Mouse (Mus musculus): ENCODE measurements at regions not wholly inside any gene's neighbourhood (a gene's known extent, or its start where the extent isn't known, plus 50 kb on each side); places are given as distances from the start of the nearest gene placed in this dataset.

GRCm38 (mm10) chr19:54099292-54099691, 55.3 kb downstream of the Adra2a start:
- TF ChIP-seq CTCF (IDR thresholded peaks at IDR 0.05): no peak
- CTCF ChIA-PET: no interaction called here
- DNase-seq (ENCODE audit: low read depth, low spot score) (no peak), ATAC-seq (no peak)
- in situ Hi-C loops (cut with MboI; ENCODE audit: low pct_unique_long_range_greater_than_20kb): no loop called here
- POLR2A ChIA-PET: no interaction called here
- peaks cover 59% of the 10 kb centered on the region for H3K27me3 ChIP-seq

DNA sequence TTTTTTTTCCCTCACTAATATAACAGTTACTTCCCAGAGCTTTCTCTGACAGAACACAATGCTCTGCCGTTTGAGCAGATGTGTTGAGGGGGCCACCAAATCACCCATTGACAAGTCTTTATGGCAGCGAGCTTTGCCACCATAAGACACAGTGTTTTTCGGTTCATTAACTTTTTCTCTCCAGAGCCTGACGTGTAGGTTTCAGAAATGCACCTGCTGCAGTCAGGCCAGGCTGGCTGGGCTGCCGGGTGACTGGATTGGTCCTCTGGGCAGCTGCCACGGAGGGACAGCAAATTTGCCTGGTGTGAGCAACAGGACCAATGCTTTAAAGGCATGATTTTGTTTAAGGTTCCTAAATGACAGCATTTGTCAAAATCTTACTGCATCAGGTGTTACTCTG, 55.8 kb downstream of the Adra2a start:
- ATAC-seq (no peak), DNase-seq (ENCODE audit: low read depth, low spot score) (no peak)
- in situ Hi-C loops (cut with MboI; ENCODE audit: low pct_unique_long_range_greater_than_20kb): no loop called here
- ChIA-PET CTCF (no interaction called here), POLR2A (no interaction called here)
- TF ChIP-seq CTCF (IDR thresholded peaks at IDR 0.05): no peak
- peaks cover 55% of the 10 kb centered on the region for H3K27me3 ChIP-seq

GRCm38 (mm10) chr19:54106571-54106970, 62.6 kb downstream of the Adra2a start:
- CTCF ChIA-PET: no interaction called here
- in situ Hi-C loops (cut with MboI; ENCODE audit: low pct_unique_long_range_greater_than_20kb): no loop called here
- no peak for TF ChIP-seq CTCF (IDR thresholded peaks at IDR 0.05)
- POLR2A ChIA-PET: interaction anchor here (0.6 kb wide), 1 partner anchor 246 kb away, joined by 3 read pairs; no protein-coding TSS in a partner anchor
- DNase-seq (ENCODE audit: low read depth, low spot score): no peak
- no peak for ATAC-seq
- peaks cover 16% of the 10 kb centered on the region for H3K27me3 ChIP-seq

DNA sequence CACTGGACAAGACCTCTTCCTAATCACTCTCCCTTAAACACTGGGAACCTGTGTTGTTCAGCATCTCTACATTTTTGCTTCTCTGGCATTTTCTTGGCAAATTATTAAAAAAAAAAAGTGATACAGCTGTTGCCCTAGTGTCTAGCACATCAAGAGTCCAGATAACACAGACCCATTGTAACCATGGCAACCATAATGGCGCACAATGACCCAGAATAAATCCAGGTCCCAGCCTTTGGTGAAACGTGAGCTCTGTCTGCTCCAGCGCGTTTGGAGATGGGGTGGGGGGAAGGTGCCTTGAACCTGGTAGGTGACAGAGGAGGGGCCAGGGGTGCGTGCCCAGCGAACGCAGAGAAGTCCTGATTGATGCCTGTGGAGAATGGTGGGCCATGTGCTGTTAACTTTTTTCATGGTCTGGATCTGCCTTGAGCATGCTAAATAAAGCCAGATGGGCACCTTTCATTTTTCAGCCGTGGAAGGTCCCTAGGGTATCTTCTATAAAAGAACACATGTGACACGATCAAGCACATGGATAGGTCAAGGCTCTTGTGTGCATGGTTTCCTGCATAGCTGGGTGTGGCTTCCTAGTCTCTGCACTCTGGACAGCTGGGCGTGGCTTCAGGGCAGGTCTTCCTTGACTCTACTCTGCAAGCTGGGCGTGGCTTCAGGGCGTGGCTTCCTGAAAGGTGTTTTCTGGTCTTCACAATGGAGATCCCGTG, 63.3 kb downstream of the Adra2a start:
- ChIA-PET CTCF (no interaction called here), POLR2A (no interaction called here)
- no peak for ATAC-seq
- in situ Hi-C loops (cut with MboI; ENCODE audit: low pct_unique_long_range_greater_than_20kb): no loop called here
- H3K27me3 ChIP-seq: peaks cover 17% of the 10 kb centered on the region
- no peak for TF ChIP-seq CTCF (IDR thresholded peaks at IDR 0.05)
- no peak for DNase-seq (ENCODE audit: low read depth, low spot score)

GRCm38 (mm10) chr19:54110080-54110479, 66.1 kb downstream of the Adra2a start:
- TF ChIP-seq CTCF (IDR thresholded peaks at IDR 0.05): no peak
- POLR2A ChIA-PET: no interaction called here
- DNase-seq (ENCODE audit: low read depth, low spot score): no peak
- ATAC-seq: no peak
- CTCF ChIA-PET: no interaction called here
- peaks cover 29% of the 10 kb centered on the region for H3K27me3 ChIP-seq
- in situ Hi-C loops (cut with MboI; ENCODE audit: low pct_unique_long_range_greater_than_20kb): no loop called here

GRCm38 (mm10) chr19:54112691-54113090, 68.7 kb downstream of the Adra2a start:
- DNase-seq (ENCODE audit: low read depth, low spot score) (no peak), ATAC-seq (no peak)
- no peak for TF ChIP-seq CTCF (IDR thresholded peaks at IDR 0.05)
- peaks cover 55% of the 10 kb centered on the region for H3K27me3 ChIP-seq
- in situ Hi-C loops (cut with MboI; ENCODE audit: low pct_unique_long_range_greater_than_20kb): no loop called here
- ChIA-PET CTCF (no interaction called here), POLR2A (no interaction called here)

DNA sequence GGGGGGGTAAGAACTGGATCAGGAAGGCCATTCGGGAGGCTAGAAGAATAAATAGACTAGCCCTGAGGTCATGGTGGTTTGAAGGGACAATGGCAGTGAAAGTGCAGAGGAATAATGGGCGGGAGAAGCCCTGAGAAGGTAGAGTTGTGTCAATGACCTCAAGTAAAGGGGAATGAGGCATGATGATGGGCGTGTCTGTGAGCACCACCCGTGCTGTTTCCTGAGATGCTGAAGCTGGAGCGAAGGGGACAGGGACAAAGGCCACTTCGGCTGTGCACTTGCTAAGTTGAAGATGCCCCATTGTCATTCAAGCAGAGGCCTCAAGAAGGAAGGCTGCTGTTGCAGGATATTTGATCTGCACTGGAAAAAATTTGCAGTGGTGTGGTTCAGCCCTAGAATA, 69.5 kb downstream of the Adra2a start:
- DNase-seq (ENCODE audit: low read depth, low spot score): no peak
- ChIA-PET POLR2A (no interaction called here), CTCF (no interaction called here)
- TF ChIP-seq CTCF (IDR thresholded peaks at IDR 0.05): no peak
- in situ Hi-C loops (cut with MboI; ENCODE audit: low pct_unique_long_range_greater_than_20kb): no loop called here
- no peak for ATAC-seq
- peaks cover 62% of the 10 kb centered on the region for H3K27me3 ChIP-seq

- ATAC-seq (peak; percentile 36), DNase-seq (ENCODE audit: low read depth, low spot score) (no peak)
- peaks cover 75% of the 10 kb centered on the region for H3K27me3 ChIP-seq
- ChIA-PET POLR2A (interaction anchor here (0.6 kb wide), 1 partner anchor 717 kb away, joined by 3 read pairs; no protein-coding TSS in a partner anchor), CTCF (no interaction called here)
- TF ChIP-seq CTCF (IDR thresholded peaks at IDR 0.05): no peak
- in situ Hi-C loops (cut with MboI; ENCODE audit: low pct_unique_long_range_greater_than_20kb): no loop called here
Measured at GRCm38 (mm10) chr19:54114588-54115317, 70.8 kb downstream of the Adra2a start.

DNA sequence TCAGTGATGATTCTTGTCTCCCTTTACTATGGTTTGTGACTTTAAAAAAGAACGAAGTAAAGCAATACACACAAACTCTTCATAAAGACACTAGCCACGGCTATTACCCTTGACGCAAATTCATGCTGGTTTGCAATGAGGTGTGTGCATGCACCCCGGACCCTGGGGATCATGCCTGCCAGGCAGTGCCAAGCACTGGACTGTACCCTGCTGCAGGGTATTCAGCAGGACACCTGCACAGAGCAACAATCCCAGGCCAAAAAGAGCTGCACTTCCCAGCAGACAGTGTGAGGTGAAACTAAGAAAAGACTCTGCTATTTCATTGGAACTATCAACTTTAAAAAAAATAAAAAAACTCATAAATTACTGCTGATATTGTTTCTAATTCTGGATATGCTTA, 71.4 kb downstream of the Adra2a start:
- no peak for TF ChIP-seq CTCF (IDR thresholded peaks at IDR 0.05)
- in situ Hi-C loops (cut with MboI; ENCODE audit: low pct_unique_long_range_greater_than_20kb): no loop called here
- POLR2A ChIA-PET: no interaction called here
- DNase-seq (ENCODE audit: low read depth, low spot score) (no peak), ATAC-seq (no peak)
- CTCF ChIA-PET: no interaction called here
- H3K27me3 ChIP-seq: peaks cover 80% of the 10 kb centered on the region

DNA sequence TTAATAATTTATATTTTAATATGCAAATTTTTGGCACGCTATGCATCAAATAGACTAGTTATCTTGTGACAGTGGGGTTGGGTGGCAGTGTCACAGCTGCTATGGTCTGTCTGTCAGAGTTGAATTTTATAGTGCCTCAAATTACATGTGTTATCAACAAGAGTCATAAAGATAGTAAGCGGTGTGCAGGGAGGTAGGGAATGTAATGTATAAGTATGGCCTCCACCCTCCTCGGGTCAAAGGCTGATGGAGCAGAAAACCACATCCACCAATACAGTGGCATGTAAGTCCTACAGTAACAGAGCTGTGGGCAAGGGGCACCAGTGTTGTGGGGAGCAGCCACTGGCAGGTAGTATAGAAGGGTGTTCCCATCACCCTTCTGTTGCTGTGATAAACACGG, 72.9 kb downstream of the Adra2a start:
- in situ Hi-C loops (cut with MboI; ENCODE audit: low pct_unique_long_range_greater_than_20kb): no loop called here
- H3K27me3 ChIP-seq: peaks cover 92% of the 10 kb centered on the region
- ATAC-seq (no peak), DNase-seq (ENCODE audit: low read depth, low spot score) (no peak)
- ChIA-PET POLR2A (no interaction called here), CTCF (no interaction called here)
- no peak for TF ChIP-seq CTCF (IDR thresholded peaks at IDR 0.05)

GRCm38 (mm10) chr19:54117676-54118075, 73.7 kb downstream of the Adra2a start:
- peaks cover 88% of the 10 kb centered on the region for H3K27me3 ChIP-seq
- ChIA-PET CTCF (no interaction called here), POLR2A (no interaction called here)
- no peak for ATAC-seq
- no peak for DNase-seq (ENCODE audit: low read depth, low spot score)
- in situ Hi-C loops (cut with MboI; ENCODE audit: low pct_unique_long_range_greater_than_20kb): no loop called here
- no peak for TF ChIP-seq CTCF (IDR thresholded peaks at IDR 0.05)
